Mouse (Mus musculus): ENCODE data around the gene Hist1h2ba. TPM values are rescaled to one million over a fixed set of nuclear protein-coding genes. Genes with fewer than 3 reads are reported as not detected.

Gene Hist1h2ba
- not detected in 2 replicates for polyA plus RNA-seq (2015; fragmentation: Nextera tagmentation; extraction: Ambion mirVana)

GRCm38 (mm10) chr13:23933421-23934210 is at the start of gene Hist1h2ba:
Gene Hist1h2ba, minus strand, starts transcription at chr13:23934156.
- no peak for ATAC-seq
- WGBS, result 94% methylated on average over 39 of the region's 39 CpGs

GRCm38 (mm10) chr13:23972271-23972670 is 38.3 kb upstream of the Hist1h2ba start:
- Histone ChIP-seq H3K27me3 (no peaks in the 10 kb centered on the region), H3K4me1 (0 out of 2 replicates have a peak, but pooled peaks cover 3% of the 10 kb centered on the region), H3K9me3 (replicated peaks) (no peaks in the 10 kb centered on the region), H3K9ac (no peak overlapping the region), H3K4me3 (no peak overlapping the region), H3K27ac (no peak overlapping the region), H3K36me3 (ENCODE audit: poor library complexity, severe bottlenecking) (no peaks in the 10 kb centered on the region), H3K4me2 (no peak overlapping the region)
- 80% methylated on average over 5 of the region's 5 CpGs for WGBS
- no peak for ATAC-seq

More at GRCm38 (mm10) chr13:23933421-23934210, at the start of gene Hist1h2ba:
- H3K36me3 ChIP-seq (ENCODE audit: poor library complexity, severe bottlenecking), result no peaks in the 10 kb centered on the region
- no peak within 1 kb of the TSS for H3K9ac ChIP-seq
- no peak within 1 kb of the TSS for H3K4me2 ChIP-seq
- H3K4me3 ChIP-seq, result no peak within 1 kb of the TSS
- H3K27me3 ChIP-seq, result no peaks in the 10 kb centered on the region
- no peak within 1 kb of the TSS for H3K27ac ChIP-seq
- no peaks in the 10 kb centered on the region for H3K4me1 ChIP-seq
- no peaks in the 10 kb centered on the region for H3K9me3 ChIP-seq (replicated peaks)

DNA sequence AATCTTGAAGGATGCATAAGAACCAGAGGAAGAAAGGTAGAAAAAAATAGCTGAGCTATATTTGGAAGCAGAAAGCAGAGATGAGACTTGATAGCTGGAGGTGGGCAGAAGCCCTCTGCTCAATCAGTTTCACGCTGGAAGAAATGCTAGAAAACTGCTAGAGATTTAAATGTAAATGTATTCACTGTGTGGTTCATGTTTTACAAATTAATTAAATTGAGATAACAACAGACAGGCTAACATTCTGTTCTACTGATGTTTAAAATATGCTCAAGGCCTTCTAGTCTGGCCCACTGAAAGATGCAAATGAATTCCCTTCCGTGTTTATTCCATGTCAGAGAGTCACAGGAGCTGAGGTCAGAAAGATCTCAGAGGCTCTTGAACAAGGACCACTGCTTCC is 37.9 kb upstream of the Hist1h2ba start:
- no peak for ATAC-seq
- H3K36me3 ChIP-seq (ENCODE audit: poor library complexity, severe bottlenecking), result no peaks in the 10 kb centered on the region
- H3K9ac ChIP-seq, result no peak overlapping the region
- no peaks in the 10 kb centered on the region for H3K27me3 ChIP-seq
- H3K4me2 ChIP-seq, result no peak overlapping the region
- H3K4me1 ChIP-seq, result 0 out of 2 replicates have a peak, but pooled peaks cover 3% of the 10 kb centered on the region
- no peak overlapping the region for H3K4me3 ChIP-seq
- no peak overlapping the region for H3K27ac ChIP-seq
- no peaks in the 10 kb centered on the region for H3K9me3 ChIP-seq (replicated peaks)
- WGBS, result 59% methylated on average over 2 of the region's 2 CpGs

GRCm38 (mm10) chr13:23964909-23965308 is 31.0 kb upstream of the Hist1h2ba start:
- Histone ChIP-seq H3K9ac (no peak overlapping the region), H3K27ac (no peak overlapping the region), H3K36me3 (ENCODE audit: poor library complexity, severe bottlenecking) (no peaks in the 10 kb centered on the region), H3K4me2 (no peak overlapping the region), H3K9me3 (replicated peaks) (no peaks in the 10 kb centered on the region), H3K27me3 (no peaks in the 10 kb centered on the region), H3K4me3 (no peak overlapping the region), H3K4me1 (0 out of 2 replicates have a peak, but pooled peaks cover under 1% of the 10 kb centered on the region)
- no peak for ATAC-seq
- 90% methylated on average over 2 of the region's 2 CpGs for WGBS

DNA sequence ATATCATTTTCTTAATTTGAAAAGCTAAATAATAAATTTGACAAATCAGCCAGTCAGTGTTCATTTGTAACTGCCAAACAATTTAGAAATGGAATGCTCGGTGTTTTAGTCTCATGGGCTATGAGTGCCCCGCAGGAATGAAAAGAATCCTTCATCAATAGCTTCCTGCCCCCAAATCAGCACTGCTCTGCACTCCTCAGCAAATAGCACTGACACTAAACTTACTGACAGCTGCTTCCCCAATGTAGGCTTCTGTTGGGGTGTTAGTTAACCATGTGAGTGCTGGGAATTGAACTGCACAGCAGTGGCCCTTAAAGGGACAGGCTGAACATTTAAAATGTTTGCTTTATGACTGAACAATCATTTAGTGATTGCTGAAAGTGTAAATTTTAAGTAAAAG is 25.8 kb upstream of the Hist1h2ba start:
- H3K27me3 ChIP-seq, result no peaks in the 10 kb centered on the region
- peak; percentile 63; the same call in 1 of the 2 replicates for ATAC-seq
- H3K36me3 ChIP-seq (ENCODE audit: poor library complexity, severe bottlenecking), result no peaks in the 10 kb centered on the region
- H3K9me3 ChIP-seq (replicated peaks), result no peaks in the 10 kb centered on the region
- H3K4me2 ChIP-seq, result no peak overlapping the region
- 31% methylated on average over 2 of the region's 2 CpGs for WGBS
- no peak overlapping the region for H3K9ac ChIP-seq
- H3K27ac ChIP-seq, result no peak overlapping the region
- peaks cover 9% of the 10 kb centered on the region; the same call in 1 of the 2 replicates for H3K4me1 ChIP-seq
- H3K4me3 ChIP-seq, result no peak overlapping the region

GRCm38 (mm10) chr13:23950928-23951327 is 17.0 kb upstream of the Hist1h2ba start:
- no peak overlapping the region for H3K9ac ChIP-seq
- H3K9me3 ChIP-seq (replicated peaks), result no peaks in the 10 kb centered on the region
- H3K27me3 ChIP-seq, result no peaks in the 10 kb centered on the region
- no peak overlapping the region for H3K27ac ChIP-seq
- H3K36me3 ChIP-seq (ENCODE audit: poor library complexity, severe bottlenecking), result no peaks in the 10 kb centered on the region
- 75% methylated on average over 3 of the region's 3 CpGs for WGBS
- no peak overlapping the region for H3K4me3 ChIP-seq
- H3K4me1 ChIP-seq, result peaks cover 13% of the 10 kb centered on the region
- ATAC-seq, result no peak
- H3K4me2 ChIP-seq, result no peak overlapping the region

DNA sequence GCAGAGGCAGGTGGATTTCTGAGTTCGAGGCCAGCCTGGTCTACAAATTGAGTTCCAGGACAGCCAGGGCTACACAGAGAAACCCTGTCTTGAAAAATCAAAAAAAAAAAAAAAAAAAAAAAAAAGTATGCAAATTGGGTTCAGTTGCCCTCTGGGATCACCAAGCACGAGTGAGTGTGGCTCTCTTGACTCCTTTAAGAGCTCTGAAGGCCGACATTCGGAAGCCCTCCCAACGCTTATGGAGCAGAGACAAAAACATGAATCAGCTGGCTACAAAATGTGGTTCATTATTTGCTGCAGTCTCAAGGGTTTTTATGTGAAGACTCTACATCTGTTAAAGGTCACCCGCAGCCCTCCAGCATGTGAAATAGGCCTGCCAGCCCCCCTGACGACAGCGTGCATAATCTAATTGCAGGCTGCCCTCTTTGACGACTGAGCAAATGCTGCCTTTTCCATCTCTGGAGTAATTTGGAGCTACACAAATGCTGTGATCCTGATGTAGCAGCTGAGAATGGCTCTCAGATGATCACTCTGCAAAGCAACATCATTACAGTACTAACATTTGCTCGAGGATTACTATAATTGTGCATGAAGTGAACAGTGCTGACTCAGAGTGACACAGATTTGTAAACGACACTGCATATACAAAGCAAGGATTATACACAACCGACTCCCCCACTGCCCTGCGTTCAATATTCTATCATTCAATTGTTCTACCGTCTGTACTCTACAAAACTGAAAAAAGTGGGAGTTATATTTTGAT is 15.7 kb upstream of the Hist1h2ba start:
- Histone ChIP-seq H3K27ac (peak overlapping the region; percentile 59), H3K27me3 (no peaks in the 10 kb centered on the region), H3K4me2 (no peak overlapping the region), H3K36me3 (ENCODE audit: poor library complexity, severe bottlenecking) (no peaks in the 10 kb centered on the region), H3K9ac (no peak overlapping the region), H3K4me1 (peaks cover 13% of the 10 kb centered on the region), H3K9me3 (replicated peaks) (no peaks in the 10 kb centered on the region), H3K4me3 (no peak overlapping the region)
- ATAC-seq, result peak; percentile 85
- WGBS, result 32% methylated on average over 14 of the region's 14 CpGs

GRCm38 (mm10) chr13:23946254-23946653 is 12.3 kb upstream of the Hist1h2ba start:
- no peak overlapping the region for H3K9ac ChIP-seq
- 15% methylated on average over 2 of the region's 2 CpGs for WGBS
- no peak overlapping the region for H3K4me2 ChIP-seq
- no peaks in the 10 kb centered on the region for H3K9me3 ChIP-seq (replicated peaks)
- no peaks in the 10 kb centered on the region for H3K36me3 ChIP-seq (ENCODE audit: poor library complexity, severe bottlenecking)
- no peak for ATAC-seq
- no peak overlapping the region for H3K4me3 ChIP-seq
- peaks cover 13% of the 10 kb centered on the region for H3K4me1 ChIP-seq
- H3K27ac ChIP-seq, result no peak overlapping the region
- H3K27me3 ChIP-seq, result no peaks in the 10 kb centered on the region

GRCm38 (mm10) chr13:23942861-23943260 is 8.9 kb upstream of the Hist1h2ba start:
- WGBS, result 60% methylated on average over 2 of the region's 2 CpGs
- no peaks in the 10 kb centered on the region for H3K9me3 ChIP-seq (replicated peaks)

GRCm38 (mm10) chr13:23940291-23940690 is 6.3 kb upstream of the Hist1h2ba start:
- no peaks in the 10 kb centered on the region for H3K9me3 ChIP-seq (replicated peaks)

More at GRCm38 (mm10) chr13:23942861-23943260, 8.9 kb upstream of the Hist1h2ba start:
- no peak overlapping the region for H3K4me2 ChIP-seq
- H3K4me1 ChIP-seq, result peaks cover 7% of the 10 kb centered on the region; the same call in 1 of the 2 replicates
- H3K27me3 ChIP-seq, result no peaks in the 10 kb centered on the region
- no peak for ATAC-seq
- no peaks in the 10 kb centered on the region for H3K36me3 ChIP-seq (ENCODE audit: poor library complexity, severe bottlenecking)
- H3K4me3 ChIP-seq, result no peak overlapping the region
- no peak overlapping the region for H3K27ac ChIP-seq
- no peak overlapping the region for H3K9ac ChIP-seq

GRCm38 (mm10) chr13:23938699-23939098 is 4.7 kb upstream of the Hist1h2ba start:
- H3K4me2 ChIP-seq, result no peak overlapping the region
- no peak overlapping the region for H3K27ac ChIP-seq
- WGBS, result 81% methylated on average over 1 of the region's 1 CpGs
- no peaks in the 10 kb centered on the region for H3K27me3 ChIP-seq
- H3K9me3 ChIP-seq (replicated peaks), result no peaks in the 10 kb centered on the region
- H3K9ac ChIP-seq, result no peak overlapping the region
- no peaks in the 10 kb centered on the region for H3K36me3 ChIP-seq (ENCODE audit: poor library complexity, severe bottlenecking)
- ATAC-seq, result 0 out of 2 replicates have a peak, but pooled peaks have one; percentile 24
- H3K4me1 ChIP-seq, result no peaks in the 10 kb centered on the region
- H3K4me3 ChIP-seq, result no peak overlapping the region

More at GRCm38 (mm10) chr13:23940291-23940690, 6.3 kb upstream of the Hist1h2ba start:
- no peak overlapping the region for H3K9ac ChIP-seq
- no peak overlapping the region for H3K4me2 ChIP-seq
- H3K4me1 ChIP-seq, result no peaks in the 10 kb centered on the region
- H3K4me3 ChIP-seq, result no peak overlapping the region
- no peak overlapping the region for H3K27ac ChIP-seq
- no peaks in the 10 kb centered on the region for H3K36me3 ChIP-seq (ENCODE audit: poor library complexity, severe bottlenecking)
- ATAC-seq, result no peak
- no peaks in the 10 kb centered on the region for H3K27me3 ChIP-seq
- WGBS, result 47% methylated on average over 6 of the region's 6 CpGs

- H3K4me1 ChIP-seq, result no peaks in the 10 kb centered on the region
- no peak within 1 kb of the TSS for H3K9ac ChIP-seq
- H3K27me3 ChIP-seq, result no peaks in the 10 kb centered on the region
- no peaks in the 10 kb centered on the region for H3K9me3 ChIP-seq (replicated peaks)
- H3K36me3 ChIP-seq (ENCODE audit: poor library complexity, severe bottlenecking), result no peaks in the 10 kb centered on the region
- no peak within 1 kb of the TSS for H3K4me3 ChIP-seq
- ATAC-seq, result no peak
- WGBS, result 94% methylated on average over 10 of the region's 10 CpGs
- no peak within 1 kb of the TSS for H3K4me2 ChIP-seq
- H3K27ac ChIP-seq, result no peak within 1 kb of the TSS
Measured at GRCm38 (mm10) chr13:23934211-23934520, 210 bp upstream of the Hist1h2ba start, which contains the start of gene Hist1h2aa. Gene Hist1h2aa, plus strand, starts transcription at chr13:23934462.

All from forebrain, embryonic 13.5 days (tissue).